Mouse (Mus musculus) heart, embryonic 11.5 days (tissue): ENCODE data around the gene Tbcel. TPM values are rescaled to one million over a fixed set of nuclear protein-coding genes. Genes with fewer than 3 reads are reported as not detected.

Source experiments
- ATAC-seq: fragments of 200-750 bp; cut with Nextera tagmentation; replicated peaks from 2 replicates; pipeline ENCODE4 v1.8.0; 2017; ENCODE audit warnings: moderate library complexity; ENCODE audit not compliant: insufficient number of reproducible peaks, low FRiP score, low TSS enrichment
- H3K27ac ChIP-seq: fragments of 300-500 bp; sonication (generic); 2 replicates; pipeline ENCODE4 v1.5.1; 2014; ENCODE audit warnings: mild to moderate bottlenecking, low read depth, low read length
- H3K27me3 ChIP-seq: fragments of 300-500 bp; sonication (generic); 2 replicates; pipeline ENCODE4 v1.6.1; 2014; ENCODE audit warnings: mild to moderate bottlenecking, low read length, mixed read lengths; ENCODE audit not compliant: control insufficient read depth, insufficient read depth
- H3K36me3 ChIP-seq: fragments of 300-500 bp; sonication (generic); 2 replicates; pipeline ENCODE4 v1.6.1; 2014; ENCODE audit warnings: mild to moderate bottlenecking, low read length, moderate library complexity, mixed read lengths; ENCODE audit not compliant: control insufficient read depth, insufficient read depth
- H3K4me1 ChIP-seq: fragments of 300-500 bp; sonication (generic); 2 replicates; pipeline ENCODE4 v1.6.1; 2014; ENCODE audit warnings: low read length; ENCODE audit not compliant: control insufficient read depth, insufficient read depth
- H3K4me2 ChIP-seq: fragments of 300-500 bp; sonication (generic); 2 replicates; pipeline ENCODE4 v1.6.1; 2014; ENCODE audit warnings: mild to moderate bottlenecking, moderate library complexity
- H3K4me3 ChIP-seq: fragments of 300-500 bp; sonication (generic); 2 replicates; pipeline ENCODE4 v1.5.1; 2014; ENCODE audit warnings: low read depth, low read length
- H3K9ac ChIP-seq: fragments of 300-500 bp; sonication (generic); 2 replicates; pipeline ENCODE4 v1.6.1; 2014; ENCODE audit warnings: mild to moderate bottlenecking, low read depth, low read length, moderate library complexity
- H3K9me3 ChIP-seq: fragments of 300-500 bp; sonication (generic); replicated peaks from 2 replicates; pipeline ENCODE4 v1.6.1; 2016; ENCODE audit warnings: low read length; ENCODE audit not compliant: control insufficient read depth
- WGBS: fragments of 180-500 bp; shearing (Covaris S2); extraction: QIAGEN DNeasy Blood & Tissue Kit; methylation state at CpG from one replicate; pipeline ENCODE4 v1.1.7; 2014; ENCODE audit not compliant: insufficient replicate concordance; 5-methylcytosine and 5-hydroxymethylcytosine counted together
- polyA plus RNA-seq: library from polyadenylated mRNA; unstranded; fragments of >200 nt; fragmentation: Nextera tagmentation; extraction: Ambion mirVana; gene quantifications from 2 replicates; pipeline ENCODE4 v1.2.1, GENCODE M21; 2014

The Tbcel gene
- polyA plus RNA-seq, 1 experiment from 2014 or later, result 4.6 TPM

GRCm38 (mm10) chr9:42454364-42454763, 53.2 kb downstream of the Tbcel start:
- Histone ChIP-seq H3K36me3 (no peaks in the 10 kb centered on the region), H3K4me3 (no peak overlapping the region), H3K27ac (no peak overlapping the region), H3K9me3 (no peaks in the 10 kb centered on the region), H3K4me1 (peaks cover 3% of the 10 kb centered on the region; the same call in 1 of the 2 replicates), H3K4me2 (no peak overlapping the region), H3K9ac (no peak overlapping the region), H3K27me3 (peaks cover 55% of the 10 kb centered on the region)
- 95% methylated on average over 8 of the region's 8 CpGs for WGBS
- ATAC-seq, result no peak

DNA sequence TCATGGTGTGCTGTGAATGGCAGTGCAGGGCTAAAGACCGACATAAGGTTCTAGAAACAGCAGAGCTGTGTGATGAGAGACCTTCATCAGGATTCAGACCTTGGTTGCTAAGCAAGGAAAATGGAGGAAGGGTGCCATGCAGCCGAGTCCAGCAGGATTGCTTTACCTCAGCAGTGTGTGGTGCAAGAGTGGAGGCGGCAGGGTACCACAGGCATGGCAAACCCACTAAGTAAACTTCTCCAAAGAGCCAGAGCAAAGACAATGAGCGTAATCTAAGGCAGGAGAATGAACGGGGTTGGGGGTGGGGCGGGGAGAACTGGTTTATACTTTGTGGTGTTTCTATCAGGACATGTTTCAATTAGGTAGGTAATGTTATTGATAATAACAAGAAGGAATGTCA, 58.6 kb downstream of the Tbcel start:
- no peak overlapping the region for H3K9ac ChIP-seq
- WGBS, result 87% methylated on average over 6 of the region's 6 CpGs
- H3K4me2 ChIP-seq, result no peak overlapping the region
- no peaks in the 10 kb centered on the region for H3K36me3 ChIP-seq
- no peaks in the 10 kb centered on the region for H3K9me3 ChIP-seq
- H3K27ac ChIP-seq, result no peak overlapping the region
- ATAC-seq, result no peak
- H3K27me3 ChIP-seq, result peaks cover 13% of the 10 kb centered on the region
- H3K4me3 ChIP-seq, result no peak overlapping the region
- H3K4me1 ChIP-seq, result no peaks in the 10 kb centered on the region

- 90% methylated on average over 8 of the region's 8 CpGs for WGBS
- no peak overlapping the region for H3K9ac ChIP-seq
- ATAC-seq, result no peak
- H3K4me3 ChIP-seq, result no peak overlapping the region
- no peak overlapping the region for H3K4me2 ChIP-seq
- H3K27me3 ChIP-seq, result no peaks in the 10 kb centered on the region
- H3K27ac ChIP-seq, result no peak overlapping the region
- no peaks in the 10 kb centered on the region for H3K9me3 ChIP-seq
- H3K36me3 ChIP-seq, result peaks cover 9% of the 10 kb centered on the region; the same call in 1 of the 2 replicates
- no peaks in the 10 kb centered on the region for H3K4me1 ChIP-seq
Measured at GRCm38 (mm10) chr9:42442100-42442499, 65.5 kb downstream of the Tbcel start.

DNA sequence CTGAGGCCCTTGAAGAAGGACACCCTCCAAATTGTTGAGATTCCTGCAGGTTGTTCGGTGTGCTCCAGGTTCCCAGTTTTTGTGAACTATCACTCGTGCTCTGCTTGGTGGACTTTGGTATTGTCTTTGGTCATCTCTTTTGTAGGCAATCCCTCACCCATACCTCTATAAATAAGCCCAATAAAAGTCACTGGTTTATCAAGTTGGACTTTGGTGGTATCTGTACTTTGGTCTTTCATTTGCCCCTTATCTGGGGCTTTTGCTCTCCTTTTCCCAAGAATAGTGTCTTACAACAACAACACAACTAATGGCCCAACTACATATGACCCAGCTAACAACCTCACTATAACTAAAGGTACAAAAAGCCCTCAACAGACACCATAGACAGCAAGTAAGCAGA, 66.4 kb downstream of the Tbcel start:
- Histone ChIP-seq H3K9ac (no peak overlapping the region), H3K27ac (no peak overlapping the region), H3K4me3 (no peak overlapping the region), H3K4me2 (no peak overlapping the region), H3K36me3 (peaks cover 9% of the 10 kb centered on the region; the same call in 1 of the 2 replicates), H3K9me3 (no peaks in the 10 kb centered on the region), H3K27me3 (no peaks in the 10 kb centered on the region), H3K4me1 (no peaks in the 10 kb centered on the region)
- no peak for ATAC-seq
- WGBS, result 81% methylated on average over 2 of the region's 2 CpGs

DNA sequence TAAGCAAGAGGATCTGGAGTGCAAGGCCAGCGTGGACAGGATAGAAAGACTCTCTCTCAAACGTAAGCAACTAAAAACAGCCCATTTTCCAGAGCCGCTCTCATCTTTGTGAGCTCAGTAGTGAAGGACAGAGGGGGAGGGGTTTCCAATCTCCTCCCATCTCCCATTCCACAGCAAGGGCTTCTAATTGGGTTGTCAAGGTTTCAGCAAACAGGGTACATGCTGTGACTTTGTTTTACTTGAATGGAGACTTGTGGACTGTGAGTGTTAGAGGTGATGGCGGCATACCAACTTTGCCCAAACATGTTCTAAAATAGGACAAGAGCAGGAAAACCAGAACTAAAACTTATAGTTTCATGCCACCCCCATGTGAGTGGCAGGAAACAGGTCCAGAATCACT, 68.2 kb downstream of the Tbcel start:
- H3K9me3 ChIP-seq, result no peaks in the 10 kb centered on the region
- no peak overlapping the region for H3K4me2 ChIP-seq
- H3K27ac ChIP-seq, result no peak overlapping the region
- H3K36me3 ChIP-seq, result peaks cover 9% of the 10 kb centered on the region; the same call in 1 of the 2 replicates
- ATAC-seq, result no peak
- no peaks in the 10 kb centered on the region for H3K4me1 ChIP-seq
- H3K9ac ChIP-seq, result no peak overlapping the region
- no peaks in the 10 kb centered on the region for H3K27me3 ChIP-seq
- 47% methylated on average over 4 of the region's 4 CpGs for WGBS
- no peak overlapping the region for H3K4me3 ChIP-seq

- H3K9ac ChIP-seq, result no peak overlapping the region
- no peaks in the 10 kb centered on the region for H3K27me3 ChIP-seq
- H3K4me2 ChIP-seq, result no peak overlapping the region
- 89% methylated on average over 2 of the region's 2 CpGs for WGBS
- no peak for ATAC-seq
- H3K4me1 ChIP-seq, result peaks cover 5% of the 10 kb centered on the region; the same call in 1 of the 2 replicates
- no peaks in the 10 kb centered on the region for H3K9me3 ChIP-seq
- no peaks in the 10 kb centered on the region; the same call in 1 of the 2 replicates for H3K36me3 ChIP-seq
- H3K4me3 ChIP-seq, result no peak overlapping the region
- no peak overlapping the region for H3K27ac ChIP-seq
Measured at GRCm38 (mm10) chr9:42432155-42432554, 75.5 kb downstream of the Tbcel start.

GRCm38 (mm10) chr9:42431606-42432005, 76.0 kb downstream of the Tbcel start:
- no peak for ATAC-seq
- Histone ChIP-seq H3K36me3 (no peaks in the 10 kb centered on the region; the same call in 1 of the 2 replicates), H3K9ac (no peak overlapping the region), H3K4me1 (peaks cover 5% of the 10 kb centered on the region; the same call in 1 of the 2 replicates), H3K4me2 (no peak overlapping the region), H3K4me3 (no peak overlapping the region), H3K27ac (no peak overlapping the region), H3K9me3 (no peaks in the 10 kb centered on the region), H3K27me3 (no peaks in the 10 kb centered on the region)
- WGBS, result 85% methylated on average over 2 of the region's 2 CpGs

DNA sequence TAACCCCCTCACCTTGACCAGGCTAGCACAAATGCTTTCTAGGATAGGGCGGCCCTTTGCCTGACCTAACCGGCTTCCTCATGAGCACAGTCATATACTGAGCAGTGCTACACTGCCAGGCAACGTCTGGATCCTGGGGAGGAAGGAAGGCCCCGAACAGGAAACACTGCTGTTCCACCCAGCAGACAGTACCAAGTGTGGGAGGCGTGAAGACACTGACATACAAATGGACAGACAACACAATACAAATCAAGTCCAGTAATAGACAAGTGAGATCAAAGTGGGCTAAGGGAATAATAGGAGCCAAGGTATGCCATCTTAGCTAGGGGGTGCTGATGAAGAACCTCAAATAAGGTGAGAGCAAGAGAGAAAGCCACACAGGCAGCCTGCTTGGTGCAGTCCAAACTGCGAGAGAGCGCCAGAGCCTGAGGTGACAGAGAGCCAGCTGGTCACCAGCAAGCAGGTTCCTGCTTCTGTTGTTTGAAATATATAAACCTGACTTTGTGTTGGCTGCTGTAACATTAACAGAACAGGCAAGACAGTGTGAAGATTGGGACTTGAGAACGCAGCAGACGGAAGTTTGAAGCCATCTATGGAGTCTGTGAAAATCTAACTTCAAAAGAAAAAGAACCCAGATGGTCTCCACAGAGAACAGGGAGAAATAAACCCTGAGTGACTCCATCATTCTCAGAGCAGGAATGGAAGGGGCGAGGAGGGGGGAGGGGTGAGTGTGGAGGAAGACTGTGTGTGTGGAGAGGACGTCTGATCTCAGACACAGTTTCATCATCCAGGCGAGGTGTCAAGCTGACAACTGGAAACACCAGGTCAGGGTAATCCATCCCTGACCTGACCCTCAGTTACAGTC, 79.3 kb downstream of the Tbcel start:
- H3K36me3 ChIP-seq, result no peaks in the 10 kb centered on the region
- peaks cover 5% of the 10 kb centered on the region; the same call in 1 of the 2 replicates for H3K4me1 ChIP-seq
- no peak for ATAC-seq
- 69% methylated on average over 12 of the region's 12 CpGs for WGBS
- no peak overlapping the region for H3K9ac ChIP-seq
- no peak overlapping the region for H3K4me2 ChIP-seq
- no peak overlapping the region for H3K4me3 ChIP-seq
- H3K27me3 ChIP-seq, result no peaks in the 10 kb centered on the region
- no peak overlapping the region for H3K27ac ChIP-seq
- H3K9me3 ChIP-seq, result no peaks in the 10 kb centered on the region
